Mouse (Mus musculus) CH12.LX (cell line): ENCODE measurements at regions not wholly inside any gene's neighbourhood (a gene's known extent, or its start where the extent isn't known, plus 50 kb on each side); places are given as distances from the start of the nearest gene placed in this dataset.

Experiments
- DNase-seq: peaks from one replicate; pipeline ENCODE4 v3.0.0-alpha.2; 2013; ENCODE audit errors: extremely low read depth
- H3K27ac ChIP-seq: 2 replicates; pipeline ENCODE4 v1.5.1; 2012; ENCODE audit warnings: low read depth, mild to moderate bottlenecking, control low read depth, moderate library complexity; ENCODE audit not compliant: insufficient read depth
- H3K27me3 ChIP-seq: replicated peaks from 2 replicates; pipeline ENCODE3; 2012; ENCODE audit warnings: inconsistent platforms
- H3K36me3 ChIP-seq, 2 experiments: replicated peaks in 1 of 2; 2 replicates each; pipeline versions ENCODE3 to v1.6.1; 2012; ENCODE audit warnings: inconsistent platforms in 1 of 2, low read length in 1 of 2, mild to moderate bottlenecking in 1 of 2, mixed read lengths in 1 of 2, moderate library complexity in 1 of 2; ENCODE audit not compliant: control insufficient read depth in 1 of 2, insufficient read depth in 1 of 2
- H3K4me1 ChIP-seq, 2 experiments: 2 replicates each; pipeline ENCODE4 v1.6.1; 2012; ENCODE audit warnings: inconsistent platforms in 1 of 2, moderate library complexity in 1 of 2; ENCODE audit not compliant: insufficient read depth in 2 of 2, control insufficient read depth in 1 of 2
- H3K4me2 ChIP-seq: 2 replicates; pipeline ENCODE4 v1.6.1; 2012; ENCODE audit warnings: low read depth, mild to moderate bottlenecking, control low read depth; ENCODE audit not compliant: poor library complexity, insufficient read depth, severe bottlenecking
- H3K4me3 ChIP-seq, 3 experiments: fragments of 150-350 bp in 1 of 3; sonication (generic) in 1 of 3; replicated peaks in 1 of 3; 2 replicates each; pipeline versions ENCODE3 to v1.5.1; 2011 to 2012; ENCODE audit warnings: low read depth in 2 of 3, low read length in 2 of 3, mild to moderate bottlenecking in 2 of 3, moderate library complexity in 2 of 3, control low read depth in 1 of 3, improper control_type of control experiment in 1 of 3, inconsistent platforms in 1 of 3, mixed read lengths in 1 of 3; ENCODE audit not compliant: poor library complexity in 1 of 3
- H3K79me2 ChIP-seq: replicated peaks from 2 replicates; pipeline ENCODE4 v1.6.1; 2012; ENCODE audit warnings: mild to moderate bottlenecking, moderate library complexity; ENCODE audit not compliant: control insufficient read depth, poor library complexity, insufficient read depth, severe bottlenecking; ENCODE audit errors: extremely low read depth
- H3K9ac ChIP-seq: 2 replicates; pipeline ENCODE4 v1.6.1; 2012; ENCODE audit warnings: low read depth, mild to moderate bottlenecking, control low read depth, moderate library complexity; ENCODE audit not compliant: insufficient read depth
- H3K9me3 ChIP-seq: replicated peaks from 2 replicates; pipeline ENCODE3; 2012; ENCODE audit warnings: low read length, inconsistent platforms, mixed read lengths
- BHLHE40 ChIP-seq: IDR thresholded peaks from 2 replicates; pipeline ENCODE4 v1.6.1; 2011; ENCODE audit warnings: mild to moderate bottlenecking, low read depth, low read length, improper control_type of control experiment
- CHD1 ChIP-seq: IDR thresholded peaks from 2 replicates; pipeline ENCODE4 v1.6.1; 2012; ENCODE audit warnings: low read depth, low read length, improper control_type of control experiment, inconsistent platforms
- CTCF ChIP-seq, 2 experiments: IDR thresholded peaks in 1 of 2; conservative IDR thresholded peaks in 1 of 2; 2 replicates each; pipeline ENCODE4 v1.5.1; 2011 to 2012; ENCODE audit warnings: low read depth in 2 of 2, low read length in 2 of 2, improper control_type of control experiment in 1 of 2, inconsistent platforms in 1 of 2, mild to moderate bottlenecking in 1 of 2, moderate library complexity in 1 of 2
- E2F4 ChIP-seq: IDR thresholded peaks from 2 replicates; pipeline ENCODE4 v1.6.1; 2011; ENCODE audit warnings: low read depth, low read length, improper control_type of control experiment; ENCODE audit not compliant: insufficient replicate concordance
- ELF1 ChIP-seq: IDR thresholded peaks from 2 replicates; pipeline ENCODE4 v1.6.1; 2014; ENCODE audit warnings: low read depth, mild to moderate bottlenecking, inconsistent platforms, low read length, improper control_type of control experiment
- EP300 ChIP-seq: IDR thresholded peaks from 2 replicates; pipeline ENCODE4 v1.6.1; 2011; ENCODE audit warnings: low read length, improper control_type of control experiment
- ETS1 ChIP-seq: conservative IDR thresholded peaks from 2 replicates; pipeline ENCODE4 v1.6.1; 2012; ENCODE audit warnings: low read depth, mild to moderate bottlenecking, inconsistent platforms, low read length, improper control_type of control experiment, moderate library complexity
- GABPA ChIP-seq: IDR thresholded peaks from 2 replicates; pipeline ENCODE4 v1.6.1; 2012; ENCODE audit warnings: low read depth, low read length, improper control_type of control experiment, inconsistent platforms; ENCODE audit not compliant: insufficient replicate concordance
- HCFC1 ChIP-seq: IDR thresholded peaks from 2 replicates; pipeline ENCODE4 v1.6.1; 2012; ENCODE audit warnings: low read depth, mild to moderate bottlenecking, inconsistent platforms, low read length, improper control_type of control experiment
- IRF4 ChIP-seq: IDR thresholded peaks from 2 replicates; pipeline ENCODE4 v1.6.1; 2014; ENCODE audit warnings: low read depth, mild to moderate bottlenecking, inconsistent platforms, low read length, improper control_type of control experiment
- JUND ChIP-seq: conservative IDR thresholded peaks from 2 replicates; pipeline ENCODE4 v1.6.1; 2011; ENCODE audit warnings: low read depth, low read length, improper control_type of control experiment
- KAT2A ChIP-seq: IDR thresholded peaks from 2 replicates; pipeline ENCODE4 v1.6.1; 2012; ENCODE audit warnings: low read length, improper control_type of control experiment, inconsistent platforms; ENCODE audit not compliant: insufficient replicate concordance
- MAFK ChIP-seq: IDR thresholded peaks from 2 replicates; pipeline ENCODE4 v1.6.1; 2011; ENCODE audit warnings: low read length, improper control_type of control experiment; ENCODE audit not compliant: insufficient replicate concordance
- MAX ChIP-seq: IDR thresholded peaks from 2 replicates; pipeline ENCODE4 v1.6.1; 2011; ENCODE audit warnings: low read length, improper control_type of control experiment
- MEF2A ChIP-seq: IDR thresholded peaks from 2 replicates; pipeline ENCODE4 v1.6.1; 2014; ENCODE audit warnings: low read depth, mild to moderate bottlenecking, inconsistent platforms, low read length, improper control_type of control experiment, borderline replicate concordance
- MYC ChIP-seq: IDR thresholded peaks from 2 replicates; pipeline ENCODE4 v1.6.1; 2011; ENCODE audit warnings: low read depth, mild to moderate bottlenecking, improper control_type of control experiment, low read length
- NELFE ChIP-seq: IDR thresholded peaks from 2 replicates; pipeline ENCODE4 v1.6.1; 2011; ENCODE audit warnings: low read depth, low read length, improper control_type of control experiment
- NRF1 ChIP-seq: IDR thresholded peaks from 2 replicates; pipeline ENCODE4 v1.6.1; 2014; ENCODE audit warnings: low read depth, mild to moderate bottlenecking, inconsistent platforms, low read length, improper control_type of control experiment, moderate library complexity
- PAX5 ChIP-seq: IDR thresholded peaks from 2 replicates; pipeline ENCODE4 v1.6.1; 2012; ENCODE audit warnings: low read length, inconsistent platforms, mixed read lengths
- POLR2AphosphoS2 ChIP-seq: IDR thresholded peaks from 2 replicates; pipeline ENCODE4 v1.6.1; 2011; ENCODE audit warnings: low read depth, low read length, improper control_type of control experiment
- RAD21 ChIP-seq: IDR thresholded peaks from 2 replicates; pipeline ENCODE4 v1.6.1; 2011; ENCODE audit warnings: low read depth, mild to moderate bottlenecking, low read length, improper control_type of control experiment, moderate library complexity
- RCOR1 ChIP-seq: conservative IDR thresholded peaks from 2 replicates; pipeline ENCODE4 v1.6.1; 2012; ENCODE audit warnings: low read depth, mild to moderate bottlenecking, inconsistent platforms, low read length, improper control_type of control experiment
- SIN3A ChIP-seq: IDR thresholded peaks from 2 replicates; pipeline ENCODE4 v1.6.1; 2012; ENCODE audit warnings: low read length, improper control_type of control experiment, inconsistent platforms
- SMC3 ChIP-seq: IDR thresholded peaks from 2 replicates; pipeline ENCODE4 v1.6.1; 2011; ENCODE audit warnings: low read depth, low read length, improper control_type of control experiment
- TCF12 ChIP-seq: IDR thresholded peaks from 2 replicates; pipeline ENCODE4 v1.6.1; 2014; ENCODE audit warnings: low read depth, mild to moderate bottlenecking, inconsistent platforms, low read length, improper control_type of control experiment
- UBTF ChIP-seq: IDR thresholded peaks from 2 replicates; pipeline ENCODE4 v1.6.1; 2012; ENCODE audit warnings: low read depth, mild to moderate bottlenecking, inconsistent platforms, low read length, improper control_type of control experiment, moderate library complexity
- USF2 ChIP-seq: conservative IDR thresholded peaks from 2 replicates; pipeline ENCODE4 v1.6.1; 2011; ENCODE audit warnings: low read depth, low read length, improper control_type of control experiment
- ZC3H11A ChIP-seq: IDR thresholded peaks from 2 replicates; pipeline ENCODE4 v1.6.1; 2012; ENCODE audit warnings: low read depth, mild to moderate bottlenecking, inconsistent platforms, low read length, improper control_type of control experiment
- ZMIZ1 ChIP-seq: IDR thresholded peaks from 2 replicates; pipeline ENCODE4 v1.6.1; 2012; ENCODE audit warnings: low read depth, mild to moderate bottlenecking, inconsistent platforms, low read length, improper control_type of control experiment
- ZNF384 ChIP-seq: IDR thresholded peaks from 2 replicates; pipeline ENCODE4 v1.6.1; 2012; ENCODE audit warnings: low read depth, low read length, improper control_type of control experiment, inconsistent platforms
- dilution Hi-C: fragments of 300-500 bp; cut with MboI; formaldehyde crosslinking; loops from 2 replicates; pipeline ENCODE4 v1.14.3; 2020; ENCODE audit warnings: low sequenced_read_pairs; ENCODE audit not compliant: extremely low pct_unique_long_range_greater_than_20kb, extremely low pct_ligation_motif_present
- in situ Hi-C: fragments of 300-500 bp; cut with MboI; formaldehyde crosslinking; loops from 3 replicates; pipeline ENCODE4 v1.14.3; 2019; ENCODE audit warnings: low sequenced_read_pairs, low pct_ligation_motif_present, low pct_unique_long_range_greater_than_20kb, mixed read lengths

DNA sequence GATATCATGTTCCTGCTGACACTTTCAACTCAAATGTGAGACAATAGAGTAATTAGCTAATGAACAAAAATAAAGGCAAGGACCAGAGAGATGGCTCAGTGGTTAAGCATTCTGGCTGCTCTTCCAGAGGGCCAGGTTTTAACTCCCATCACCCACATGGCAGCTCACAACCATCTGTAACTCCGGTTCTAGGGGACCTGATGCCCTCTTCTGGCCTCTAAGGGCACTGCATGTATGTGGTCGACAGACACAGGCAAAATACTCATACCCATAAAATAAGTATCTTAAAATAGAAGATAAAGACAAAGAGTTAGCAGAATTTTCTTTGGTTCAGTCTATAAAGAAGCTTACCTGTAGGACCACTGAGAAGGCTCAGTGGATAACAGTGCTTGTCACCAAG, 80.3 kb upstream of the Gm14444 start:
- H3K9me3 ChIP-seq: no peaks in the 10 kb centered on the region
- dilution Hi-C loops (no loop called here), in situ Hi-C loops (no loop called here)
- no peak overlapping the region for H3K9ac ChIP-seq
- peaks cover 4% of the 10 kb centered on the region for H3K27me3 ChIP-seq
- TF ChIP-seq E2F4: no peak
- no peak for TF ChIP-seq MAFK
- no peak for TF ChIP-seq NELFE
- TF ChIP-seq EP300: no peak
- TF ChIP-seq CTCF (conservative IDR thresholded peaks at IDR 0.05 in 1 of 2, IDR thresholded peaks at IDR 0.05 in 1 of 2; ENCODE audit: low read depth in 2 of 2, low read length in 2 of 2): peak; percentile 46 to 50; a peak in 3 of 4 replicates
- DNase-seq: peak; percentile 31
- H3K36me3 ChIP-seq: no peaks in the 10 kb centered on the region
- H3K4me2 ChIP-seq: no peak overlapping the region
- H3K79me2 ChIP-seq: no peaks in the 10 kb centered on the region
- no peak overlapping the region for H3K27ac ChIP-seq
- H3K4me1 ChIP-seq: peaks cover 3 to 6% of the 10 kb centered on the region in 2 experiments; a peak in 3 of 4 replicates
- H3K4me3 ChIP-seq: no peak overlapping the region

DNA sequence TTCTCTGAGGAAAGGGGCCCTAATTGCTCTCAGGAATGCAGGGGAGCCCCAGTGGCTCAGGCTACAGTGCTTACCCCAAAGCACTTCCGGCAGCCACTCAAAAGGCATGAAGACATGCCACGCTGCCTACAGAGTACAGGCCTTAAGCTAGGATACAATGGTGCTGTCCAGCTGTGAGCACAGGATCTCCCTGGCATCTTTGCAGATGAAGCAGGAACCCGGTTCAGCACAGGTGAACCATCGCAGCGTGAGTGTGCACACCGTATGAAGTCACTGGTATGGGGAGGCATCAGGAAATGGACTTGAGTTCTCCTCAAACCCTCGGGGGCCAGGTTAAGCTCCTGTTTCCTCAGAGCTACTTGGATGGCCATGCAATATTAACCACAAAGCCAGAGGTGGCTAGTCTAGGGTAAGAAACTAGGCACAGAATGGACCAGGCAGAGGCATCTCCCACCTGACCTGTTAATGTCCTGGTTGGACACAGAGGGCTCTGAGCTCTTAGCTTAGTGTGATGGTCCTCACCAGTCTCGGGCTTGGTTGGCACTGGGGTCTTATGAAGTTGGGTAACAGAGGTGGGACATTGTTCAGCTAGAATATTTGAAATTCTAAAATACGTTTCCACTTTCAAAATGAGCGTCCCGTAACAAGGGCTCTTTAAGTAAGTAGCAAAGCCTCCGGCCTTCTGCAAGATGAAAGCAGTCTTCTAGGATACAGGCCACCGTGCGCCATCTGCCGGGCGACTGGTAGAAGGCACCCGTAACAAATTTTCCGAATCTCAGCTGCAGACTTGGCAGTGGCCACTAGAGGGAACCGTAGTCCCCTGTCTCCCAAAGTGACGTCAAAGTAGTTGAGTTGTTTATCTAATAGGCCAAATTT, 77.7 kb upstream of the Gm14444 start:
- peak; percentile 80 for DNase-seq
- H3K4me1 ChIP-seq: peaks cover 3 to 6% of the 10 kb centered on the region in 2 experiments; a peak in 3 of 4 replicates
- no peaks in the 10 kb centered on the region for H3K36me3 ChIP-seq
- H3K4me3 ChIP-seq: no peak overlapping the region
- no peak overlapping the region for H3K27ac ChIP-seq
- H3K79me2 ChIP-seq: no peaks in the 10 kb centered on the region
- peak overlapping the region; percentile 32; the same call in 1 of the 2 replicates for H3K4me2 ChIP-seq
- in situ Hi-C loops (no loop called here), dilution Hi-C loops (no loop called here)
- no peaks in the 10 kb centered on the region for H3K9me3 ChIP-seq
- no peak overlapping the region for H3K9ac ChIP-seq
- H3K27me3 ChIP-seq: peaks cover 4% of the 10 kb centered on the region
- no peak for TF ChIP-seq PAX5
- TF ChIP-seq NELFE: peak; percentile 77; the same call in 1 of the 2 replicates
- TF ChIP-seq NRF1: no peak
- no peak for TF ChIP-seq GABPA
- TF ChIP-seq HCFC1: peak; percentile 21; the same call in 1 of the 2 replicates
- TF ChIP-seq JUND: 0 out of 2 replicates have a peak, but pooled peaks have one; percentile 43
- TF ChIP-seq SIN3A: no peak
- no peak for TF ChIP-seq MAX
- no peak for TF ChIP-seq RCOR1
- TF ChIP-seq MAFK: no peak
- peak; percentile 44; the same call in 1 of the 2 replicates for TF ChIP-seq MEF2A
- no peak for TF ChIP-seq ETS1
- TF ChIP-seq RAD21: peak; percentile 31
- no peak for TF ChIP-seq ELF1
- TF ChIP-seq CHD1: no peak
- peak; percentile 97 to 100 for TF ChIP-seq CTCF (conservative IDR thresholded peaks at IDR 0.05 in 1 of 2, IDR thresholded peaks at IDR 0.05 in 1 of 2; ENCODE audit: low read depth in 2 of 2, low read length in 2 of 2)
- peak; percentile 58 for TF ChIP-seq SMC3
- TF ChIP-seq EP300: no peak
- TF ChIP-seq USF2: no peak
- no peak for TF ChIP-seq ZNF384
- no peak for TF ChIP-seq UBTF
- TF ChIP-seq IRF4: 0 out of 2 replicates have a peak, but pooled peaks have one; percentile 41
- TF ChIP-seq ZMIZ1: no peak
- TF ChIP-seq ZC3H11A: no peak
- no peak for TF ChIP-seq MYC
- no peak for TF ChIP-seq BHLHE40
- no peak for TF ChIP-seq POLR2AphosphoS2
- no peak for TF ChIP-seq KAT2A
- TF ChIP-seq TCF12: no peak
